Mouse (Mus musculus): ENCODE data around the gene Wwc2. TPM values are rescaled to one million over a fixed set of nuclear protein-coding genes. Genes with fewer than 3 reads are reported as not detected.

The Wwc2 gene
- total RNA-seq, 2 experiments from 2014 or later, result 5.6 to 6.4 TPM

- intact Hi-C loops (cut with DNase I), result no loop called here
- DNase-seq, result no peak
Measured at GRCm38 (mm10) chr8:47914161-47914560, 76.6 kb downstream of the Wwc2 start.

- intact Hi-C loops (cut with DNase I), result no loop called here
- no peak for DNase-seq
Measured at GRCm38 (mm10) chr8:47913621-47914020, 77.1 kb downstream of the Wwc2 start.

- intact Hi-C loops (cut with DNase I), result no loop called here
- no peak for DNase-seq
Measured at GRCm38 (mm10) chr8:47909681-47910080, 81.0 kb downstream of the Wwc2 start.

- no peak for DNase-seq
- intact Hi-C loops (cut with DNase I), result no loop called here
Measured at GRCm38 (mm10) chr8:47907056-47907455, 83.7 kb downstream of the Wwc2 start.

GRCm38 (mm10) chr8:47906142-47906541, 84.6 kb downstream of the Wwc2 start:
- no peak for DNase-seq
- intact Hi-C loops (cut with DNase I), result no loop called here

GRCm38 (mm10) chr8:47905256-47905655, 85.5 kb downstream of the Wwc2 start:
- DNase-seq, result no peak
- intact Hi-C loops (cut with DNase I), result no loop called here

- DNase-seq, result no peak
- intact Hi-C loops (cut with DNase I), result no loop called here
Measured at GRCm38 (mm10) chr8:47904004-47904403, 86.7 kb downstream of the Wwc2 start.

GRCm38 (mm10) chr8:47902704-47903103, 88.0 kb downstream of the Wwc2 start:
- intact Hi-C loops (cut with DNase I), result no loop called here

GRCm38 (mm10) chr8:47900361-47900760, 90.4 kb downstream of the Wwc2 start:
- no peak for DNase-seq
- intact Hi-C loops (cut with DNase I), result no loop called here

More at GRCm38 (mm10) chr8:47902704-47903103, 88.0 kb downstream of the Wwc2 start:
- DNase-seq, result no peak

GRCm38 (mm10) chr8:47899891-47900290, 90.8 kb downstream of the Wwc2 start:
- intact Hi-C loops (cut with DNase I), result no loop called here
- DNase-seq, result no peak

- DNase-seq, result no peak
- intact Hi-C loops (cut with DNase I), result no loop called here
Measured at GRCm38 (mm10) chr8:47892419-47892818, 98.3 kb downstream of the Wwc2 start.

- intact Hi-C loops (cut with DNase I), result no loop called here
- DNase-seq, result no peak
Measured at GRCm38 (mm10) chr8:47891641-47892040, 99.1 kb downstream of the Wwc2 start.

GRCm38 (mm10) chr8:47890814-47891210, 99.9 kb downstream of the Wwc2 start:
- intact Hi-C loops (cut with DNase I), result no loop called here
- DNase-seq, result no peak

- intact Hi-C loops (cut with DNase I), result no loop called here
- no peak for DNase-seq
Measured at GRCm38 (mm10) chr8:47889936-47890813, 100.5 kb downstream of the Wwc2 start.

GRCm38 (mm10) chr8:47888841-47889570, 101.7 kb downstream of the Wwc2 start:
- intact Hi-C loops (cut with DNase I), result no loop called here
- no peak for DNase-seq

GRCm38 (mm10) chr8:47884306-47884705, 106.4 kb downstream of the Wwc2 start:
- intact Hi-C loops (cut with DNase I), result no loop called here
- DNase-seq, result no peak

- intact Hi-C loops (cut with DNase I), result no loop called here
- DNase-seq, result no peak
Measured at GRCm38 (mm10) chr8:47883739-47884138, 107.0 kb downstream of the Wwc2 start.

GRCm38 (mm10) chr8:47878516-47878915, 112.2 kb downstream of the Wwc2 start:
- no peak for DNase-seq
- intact Hi-C loops (cut with DNase I), result no loop called here

GRCm38 (mm10) chr8:47875865-47876264, 114.9 kb downstream of the Wwc2 start:
- intact Hi-C loops (cut with DNase I), result no loop called here

GRCm38 (mm10) chr8:47874497-47875178, 116.1 kb downstream of the Wwc2 start:
- no peak for DNase-seq
- intact Hi-C loops (cut with DNase I), result loop anchor here (5.0 kb wide), 1 partner anchor 83 kb away; no protein-coding TSS in a partner anchor

More at GRCm38 (mm10) chr8:47875865-47876264, 114.9 kb downstream of the Wwc2 start:
- no peak for DNase-seq

Data from gastrocnemius, postnatal 36 days (tissue).